Comparison of ENCODE assay signal across 14 mouse cellular contexts in genomic region chr4:102563273-102563855, GRCm38 (mm10).
"Had no signal": no experiment of that assay in that cellular context is flagged by ENCODE, and none has a peak within 500 bp of the region (broad histone marks: within the 10 kb centered on the region; RNA-seq: fewer than 3 reads in every experiment).

No protein-coding gene starts in this region.

- DNase-seq: kidney, adult 2 months; kidney, postnatal 25 days; layer of hippocampus, adult 9-11 months; lung, adult 18-20 months; lung, postnatal 4 days; midbrain, embryonic 14.5 days; right cerebral cortex, postnatal 25 days; spleen, adult 18-20 months; thymus, adult 18-20 months; thymus, postnatal 36 days had no signal

- H3K27ac ChIP-seq: kidney, postnatal 0 days; layer of hippocampus, adult 2 months; liver, embryonic 14.5 days had no signal

- H3K4me2 ChIP-seq: midbrain, embryonic 11.5 days had no signal

- H3K4me3 ChIP-seq: layer of hippocampus, adult 2 months had no signal

- H3K9ac ChIP-seq: liver, embryonic 14.5 days had no signal
